Mouse (Mus musculus): ENCODE results near the gene Myadm. TPM values are rescaled to one million over a fixed set of nuclear protein-coding genes. Genes with fewer than 3 reads are reported as not detected.

Gene Myadm
- total and polyA plus RNA-seq, 3 experiments: 0.62 to 7.4 TPM; not detected in 1

DNA sequence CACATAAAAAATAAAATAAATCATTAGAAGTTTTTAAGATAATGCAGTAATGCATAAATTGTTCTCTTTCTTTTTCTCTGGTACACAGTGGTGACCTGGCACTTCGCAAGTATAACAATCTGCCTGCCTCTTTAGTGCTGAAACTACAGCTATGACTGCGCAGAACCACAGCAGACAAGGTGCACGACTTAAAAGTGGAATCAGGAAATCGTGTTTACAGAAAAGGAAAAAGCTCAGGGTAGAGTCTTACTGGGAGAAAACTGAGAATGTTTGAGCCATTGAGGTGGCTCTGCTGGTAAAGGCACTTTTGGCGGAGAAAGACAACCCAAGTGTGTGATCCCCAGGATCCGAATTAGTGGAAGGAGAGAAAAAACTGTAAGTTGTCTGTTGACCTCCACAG is 7.1 kb upstream of the Myadm start:
- Histone ChIP-seq H3K79me2 (ENCODE audit: control insufficient read depth, insufficient read depth, low read length, poor library complexity) (no peaks in the 10 kb centered on the region), H3K9me3 (replicated peaks; ENCODE audit: insufficient read depth, low read length) (no peaks in the 10 kb centered on the region), H3K36me3 (ENCODE audit: control insufficient read depth in 1 of 2, insufficient read depth in 2 of 2, low read length in 2 of 2) (peaks cover 0 to 18% of the 10 kb centered on the region in 2 experiments; a peak in 2 of 4 replicates), H3K4me3 (ENCODE audit: control insufficient read depth in 1 of 2, insufficient read depth in 1 of 2, low read depth in 2 of 2, low read length in 2 of 2) (no peak overlapping the region), H3K4me1 (ENCODE audit: control insufficient read depth in 1 of 2, insufficient read depth in 2 of 2, low read length in 2 of 2) (peaks cover 0 to 17% of the 10 kb centered on the region in 2 experiments; a peak in 3 of 4 replicates), H3K27me3 (ENCODE audit: control insufficient read depth in 1 of 2, insufficient read depth in 2 of 2, low read length in 2 of 2) (no peaks in the 10 kb centered on the region), H3K9ac (ENCODE audit: control insufficient read depth, low read depth, low read length, poor library complexity, severe bottlenecking) (no peak overlapping the region), H3K27ac (ENCODE audit: control insufficient read depth, low read depth, low read length) (no peak overlapping the region)
- TF ChIP-seq USF2 (IDR thresholded peaks at IDR 0.05; ENCODE audit: borderline replicate concordance in 1 of 2, insufficient read depth in 1 of 2, low read depth in 1 of 2, low read length in 2 of 2): no peak
- no peak for TF ChIP-seq MEF2A (IDR thresholded peaks at IDR 0.05; ENCODE audit: extremely low read depth, insufficient replicate concordance, low read depth, low read length, poor library complexity, severe bottlenecking)
- DNase-seq (ENCODE audit: low read depth, low spot score): no peak

DNA sequence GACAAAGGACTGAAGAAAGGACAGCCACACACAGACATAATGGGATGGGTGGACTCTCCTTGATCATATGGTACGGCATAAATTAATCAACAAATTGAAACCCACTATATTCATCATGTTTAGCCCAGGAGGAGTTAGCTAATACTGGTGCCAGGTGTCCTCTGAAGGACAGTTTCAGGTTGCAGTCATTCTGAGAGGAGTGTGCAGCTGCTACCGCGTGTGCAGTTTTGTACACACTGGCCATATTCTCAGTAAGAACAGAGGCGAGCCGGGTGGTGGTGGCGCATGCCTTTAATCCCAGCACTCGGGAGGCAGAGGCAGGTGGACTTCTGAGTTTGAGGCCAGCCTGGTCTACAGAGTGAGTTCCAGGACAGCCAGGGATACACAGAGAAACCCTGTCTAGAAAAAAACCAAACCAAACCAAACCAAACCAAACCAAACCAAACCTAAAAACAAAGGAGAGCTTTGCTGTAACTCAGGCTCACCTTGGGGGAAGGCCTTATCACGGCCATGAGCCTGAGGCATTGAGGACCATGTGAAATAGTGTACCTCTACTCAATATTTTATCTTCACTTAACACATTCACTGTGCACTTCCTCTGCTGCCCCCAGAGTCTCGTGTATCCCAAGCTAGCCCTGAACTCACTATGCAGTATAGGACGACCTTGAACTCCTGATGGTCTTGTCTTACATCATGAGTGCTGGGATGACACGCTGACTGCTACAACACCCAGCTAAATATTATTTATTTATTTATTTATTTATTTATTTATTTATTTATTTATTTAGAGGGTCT is 5.6 kb upstream of the Myadm start:
- Histone ChIP-seq H3K9me3 (replicated peaks; ENCODE audit: insufficient read depth, low read length) (no peaks in the 10 kb centered on the region), H3K4me3 (ENCODE audit: control insufficient read depth in 1 of 2, insufficient read depth in 1 of 2, low read depth in 2 of 2, low read length in 2 of 2) (no peak overlapping the region), H3K79me2 (ENCODE audit: control insufficient read depth, insufficient read depth, low read length, poor library complexity) (no peaks in the 10 kb centered on the region), H3K27me3 (ENCODE audit: control insufficient read depth in 1 of 2, insufficient read depth in 2 of 2, low read length in 2 of 2) (no peaks in the 10 kb centered on the region), H3K27ac (ENCODE audit: control insufficient read depth, low read depth, low read length) (no peak overlapping the region), H3K9ac (ENCODE audit: control insufficient read depth, low read depth, low read length, poor library complexity, severe bottlenecking) (no peak overlapping the region), H3K36me3 (ENCODE audit: control insufficient read depth in 1 of 2, insufficient read depth in 2 of 2, low read length in 2 of 2) (peaks cover 0 to 18% of the 10 kb centered on the region in 2 experiments; a peak in 2 of 4 replicates), H3K4me1 (ENCODE audit: control insufficient read depth in 1 of 2, insufficient read depth in 2 of 2, low read length in 2 of 2) (peaks cover 0 to 21% of the 10 kb centered on the region in 2 experiments; a peak in 3 of 4 replicates)
- TF ChIP-seq TAL1 (IDR thresholded peaks at IDR 0.05; ENCODE audit: low read length) (peak; percentile 82), BHLHE40 (IDR thresholded peaks at IDR 0.05; ENCODE audit: borderline replicate concordance, low read depth, low read length) (peak; percentile 63; the same call in 1 of the 2 replicates), ZC3H11A (IDR thresholded peaks at IDR 0.05; ENCODE audit: low read depth, low read length) (no peak), TCF12 (IDR thresholded peaks at IDR 0.05; ENCODE audit: low read depth, low read length) (peak; percentile 50; the same call in 1 of the 2 replicates), RAD21 (IDR thresholded peaks at IDR 0.05; ENCODE audit: low read depth, low read length) (no peak), MYC (IDR thresholded peaks at IDR 0.05; ENCODE audit: low read depth, low read length) (0 out of 2 replicates have a peak, but pooled peaks have one; percentile 23), NELFE (IDR thresholded peaks at IDR 0.05; ENCODE audit: low read depth, low read length) (no peak), GATA1 (IDR thresholded peaks at IDR 0.05; ENCODE audit: low read depth, low read length) (peak; percentile 58), ETS1 (IDR thresholded peaks at IDR 0.05; ENCODE audit: low read depth, low read length) (no peak), HCFC1 (IDR thresholded peaks at IDR 0.05; ENCODE audit: low read depth, low read length) (no peak), EP300 (IDR thresholded peaks at IDR 0.05; ENCODE audit: low read depth in 1 of 2, low read length in 2 of 2) (peak; percentile 26 to 40; a peak in 2 of 4 replicates)
- DNase-seq (ENCODE audit: low read depth, low spot score): peak; percentile 64
